8 mouse cellular contexts compared by ENCODE assay signal in the genomic region with DNA sequence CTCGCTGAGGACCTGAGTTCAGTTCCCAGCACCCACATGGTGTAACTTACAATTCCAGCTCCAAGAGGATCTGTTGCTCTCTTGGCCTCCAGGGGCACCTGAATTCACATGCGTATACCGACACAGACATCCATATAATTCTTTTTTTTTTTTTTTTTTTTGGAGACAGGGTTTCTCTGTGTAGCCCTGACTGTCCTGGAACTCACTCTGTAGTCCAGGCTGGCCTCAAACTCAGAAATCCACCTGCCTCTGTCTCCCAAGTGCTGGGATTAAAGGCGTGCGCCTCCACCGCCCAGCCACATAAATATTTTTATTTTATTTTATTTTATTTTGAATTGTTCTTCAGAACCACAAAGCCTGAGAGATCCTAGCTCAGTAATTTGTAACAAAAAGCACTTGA. TPM values are rescaled to one million over a fixed set of nuclear protein-coding genes. Genes with fewer than 3 reads are reported as not detected.
DNase-seq lines count a peak whose midpoint lies in the region; ATAC-seq lines count a peak whose summit lies in the region.
"Not testable (repeated sequence)": the region's sequence is repeated elsewhere in the genome, so short reads cannot be mapped to it uniquely, and the experiment has no call there.
"Had no signal": no experiment of that assay in that cellular context is flagged by ENCODE, and none has a peak within 500 bp of the region (broad histone marks: within the 10 kb centered on the region; RNA-seq: fewer than 3 reads in every experiment).

No protein-coding gene starts in this region.

- peak overlapping the region; percentile 80 for H3K9ac ChIP-seq in forebrain, embryonic 11.5 days (ENCODE audit: low read length)
- H3K9ac ChIP-seq in heart, embryonic 14.5 days (ENCODE audit: low read length): peak overlapping the region; percentile 96
- peak overlapping the region; percentile 89; the same call in 1 of the 2 replicates for H3K9ac ChIP-seq in intestine, embryonic 15.5 days
- H3K9ac ChIP-seq in limb, embryonic 13.5 days: peak overlapping the region; percentile 88
- H3K9ac ChIP-seq in lung, embryonic 16.5 days (ENCODE audit: low read length): peak overlapping the region; percentile 98
- H3K9ac ChIP-seq in neural tube, embryonic 11.5 days (ENCODE audit: low read length): peak overlapping the region; percentile 86

- H3K36me3 ChIP-seq in forebrain, embryonic 11.5 days (ENCODE audit: control insufficient read depth, insufficient read depth, low read length); heart, embryonic 14.5 days (ENCODE audit: control insufficient read depth, insufficient read depth, low read length); intestine, embryonic 15.5 days; lung, embryonic 16.5 days (ENCODE audit: control insufficient read depth, insufficient read depth, low read length); neural tube, embryonic 11.5 days (ENCODE audit: control insufficient read depth, insufficient read depth, low read length): not testable (repeated sequence)
- peaks cover 11% of the 10 kb centered on the region for H3K36me3 ChIP-seq in limb, embryonic 13.5 days

- 53% methylated on average over 6 of the region's 6 CpGs for WGBS in forebrain, embryonic 11.5 days
- 52% methylated on average over 6 of the region's 6 CpGs for WGBS in heart, embryonic 14.5 days
- 50% methylated on average over 6 of the region's 6 CpGs for WGBS in intestine, embryonic 15.5 days
- WGBS in limb, embryonic 13.5 days: 44% methylated on average over 6 of the region's 6 CpGs
- WGBS in lung, embryonic 16.5 days: 42% methylated on average over 6 of the region's 6 CpGs
- WGBS in neural tube, embryonic 11.5 days: 46% methylated on average over 6 of the region's 6 CpGs

- peak overlapping the region; percentile 64 for H3K4me3 ChIP-seq in brown adipose tissue, adult 24 weeks (ENCODE audit: insufficient read depth, low read depth, low read length)
- H3K4me3 ChIP-seq in forebrain, embryonic 11.5 days (ENCODE audit: low read depth, low read length): peak overlapping the region; percentile 71
- peak overlapping the region; percentile 81 to 92 for H3K4me3 ChIP-seq in heart, embryonic 14.5 days (ENCODE audit: control insufficient read depth in 1 of 2, insufficient read depth in 1 of 2, low read depth in 1 of 2, low read length in 2 of 2)
- peak overlapping the region; percentile 92 for H3K4me3 ChIP-seq in intestine, embryonic 15.5 days (replicated peaks)
- H3K4me3 ChIP-seq in limb, embryonic 13.5 days: peak overlapping the region; percentile 77
- H3K4me3 ChIP-seq in lung, embryonic 16.5 days (ENCODE audit: low read length): peak overlapping the region; percentile 95
- H3K4me3 ChIP-seq in neural tube, embryonic 11.5 days (ENCODE audit: low read depth, low read length): peak overlapping the region; percentile 84

- H3K9me3 ChIP-seq in forebrain, embryonic 11.5 days (ENCODE audit: control insufficient read depth, low read length); heart, embryonic 14.5 days (ENCODE audit: control insufficient read depth, low read length); intestine, embryonic 15.5 days; limb, embryonic 13.5 days; lung, embryonic 16.5 days (ENCODE audit: control insufficient read depth, low read length); neural tube, embryonic 11.5 days (ENCODE audit: control insufficient read depth, low read length): not testable (repeated sequence)

- not testable (repeated sequence) for H3K27me3 ChIP-seq in forebrain, embryonic 11.5 days (ENCODE audit: control insufficient read depth, insufficient read depth, low read length); heart, embryonic 14.5 days (ENCODE audit: control insufficient read depth, insufficient read depth, low read length); intestine, embryonic 15.5 days (replicated peaks); limb, embryonic 13.5 days; lung, embryonic 16.5 days (ENCODE audit: control insufficient read depth, insufficient read depth, low read depth, low read length); neural tube, embryonic 11.5 days (ENCODE audit: control insufficient read depth, insufficient read depth, low read length)

- peak; percentile 6; the same call in 1 of the 2 replicates for ATAC-seq in forebrain, embryonic 11.5 days (replicated peaks; ENCODE audit: low FRiP score)
- ATAC-seq in heart, embryonic 14.5 days (ENCODE audit: insufficient number of reproducible peaks, insufficient read depth, low FRiP score, low read depth); lung, embryonic 16.5 days (ENCODE audit: low read depth): not testable (repeated sequence)
- ATAC-seq in intestine, embryonic 15.5 days: peak; percentile 31
- 0 out of 2 replicates have a peak, but pooled peaks have one; percentile 43 for ATAC-seq in limb, embryonic 13.5 days (ENCODE audit: low FRiP score, low read depth)
- 0 out of 2 replicates have a peak, but pooled peaks have one; percentile 26 for ATAC-seq in neural tube, embryonic 11.5 days (ENCODE audit: insufficient read depth, low FRiP score, low TSS enrichment)

- peak overlapping the region; percentile 92 for H3K4me2 ChIP-seq in forebrain, embryonic 11.5 days (ENCODE audit: low read depth, low read length, severe bottlenecking)
- H3K4me2 ChIP-seq in heart, embryonic 14.5 days (ENCODE audit: low read length): peak overlapping the region; percentile 91
- H3K4me2 ChIP-seq in intestine, embryonic 15.5 days (replicated peaks): peak overlapping the region; percentile 63
- H3K4me2 ChIP-seq in limb, embryonic 13.5 days (replicated peaks): peak overlapping the region; percentile 89
- H3K4me2 ChIP-seq in lung, embryonic 16.5 days (ENCODE audit: low read depth, low read length): peak overlapping the region; percentile 94
- peak overlapping the region; percentile 90 for H3K4me2 ChIP-seq in neural tube, embryonic 11.5 days (ENCODE audit: low read depth)

- not testable (repeated sequence) for DNase-seq in forebrain, embryonic 11.5 days (ENCODE audit: low spot score); neural tube, embryonic 11.5 days (ENCODE audit: low spot score)

- H3K4me1 ChIP-seq in brown adipose tissue, adult 24 weeks (ENCODE audit: control insufficient read depth, insufficient read depth, insufficient read length, low read length); forebrain, embryonic 11.5 days (replicated peaks; ENCODE audit: control insufficient read depth, insufficient read depth, low read length); heart, embryonic 14.5 days (ENCODE audit: control insufficient read depth in 2 of 2, insufficient read depth in 2 of 2, low read length in 2 of 2); intestine, embryonic 15.5 days (replicated peaks); lung, embryonic 16.5 days (replicated peaks; ENCODE audit: control insufficient read depth, insufficient read depth, low read length); neural tube, embryonic 11.5 days (ENCODE audit: control insufficient read depth, insufficient read depth, low read length): not testable (repeated sequence)
- H3K4me1 ChIP-seq in limb, embryonic 13.5 days: peaks cover 10% of the 10 kb centered on the region

- H3K27ac ChIP-seq in brown adipose tissue, adult 24 weeks (replicated peaks; ENCODE audit: low read depth, low read length); forebrain, embryonic 11.5 days (ENCODE audit: low read depth, low read length): not testable (repeated sequence)
- peak overlapping the region; percentile 18 to 58; a peak in 3 of 4 replicates for H3K27ac ChIP-seq in heart, embryonic 14.5 days (replicated peaks in 1 of 2; ENCODE audit: control insufficient read depth in 1 of 2, insufficient read depth in 1 of 2, low read depth in 2 of 2, low read length in 2 of 2)
- peak overlapping the region; percentile 72 for H3K27ac ChIP-seq in intestine, embryonic 15.5 days
- peak overlapping the region; percentile 75; the same call in 1 of the 2 replicates for H3K27ac ChIP-seq in limb, embryonic 13.5 days
- peak overlapping the region; percentile 69 for H3K27ac ChIP-seq in lung, embryonic 16.5 days (ENCODE audit: low read length)
- 0 out of 2 replicates have a peak overlapping the region, but pooled peaks have one; percentile 53 for H3K27ac ChIP-seq in neural tube, embryonic 11.5 days (ENCODE audit: low read depth, low read length)

RNA-seq across cellular contexts. Expression of gene Arpc1a, which starts 0.4 kb away (rescaled TPM):
- polyA plus RNA-seq in brown adipose tissue, adult 24 weeks (2012; ENCODE audit: insufficient read depth, insufficient read length, missing spikeins): 91.1 and 112 TPM in 2 replicates
- 145 and 150 TPM in 2 replicates for polyA plus RNA-seq in forebrain, embryonic 11.5 days (2014; fragmentation: Nextera tagmentation; extraction: Ambion mirVana)
- polyA plus RNA-seq in heart, embryonic 14.5 days (2014; fragmentation: Nextera tagmentation; extraction: Ambion mirVana): 101 and 107 TPM in 2 replicates
- polyA plus RNA-seq in intestine, embryonic 15.5 days (2015; fragmentation: Nextera tagmentation; extraction: Ambion mirVana): 130 and 134 TPM in 2 replicates
- polyA plus RNA-seq in limb, embryonic 13.5 days (2015; fragmentation: Nextera tagmentation; extraction: Ambion mirVana): 139 and 141 TPM in 2 replicates
- 146 and 150 TPM in 2 replicates for polyA plus RNA-seq in lung, embryonic 16.5 days (2015; fragmentation: Nextera tagmentation; extraction: Ambion mirVana)
- polyA plus RNA-seq in neural tube, embryonic 11.5 days (2014; fragmentation: Nextera tagmentation; extraction: Ambion mirVana): 175 and 176 TPM in 2 replicates

RNA-seq across cellular contexts. Expression of gene Kpna7, which starts 0.6 kb away (rescaled TPM):
- not detected in 2 replicates for polyA plus RNA-seq in brown adipose tissue, adult 24 weeks (2012; ENCODE audit: insufficient read depth, insufficient read length, missing spikeins)
- polyA plus RNA-seq in forebrain, embryonic 11.5 days (2014; fragmentation: Nextera tagmentation; extraction: Ambion mirVana): not detected in 2 replicates
- polyA plus RNA-seq in heart, embryonic 14.5 days (2014; fragmentation: Nextera tagmentation; extraction: Ambion mirVana): not detected in 2 replicates
- 0.21 and 0.38 TPM in 2 replicates for polyA plus RNA-seq in intestine, embryonic 15.5 days (2015; fragmentation: Nextera tagmentation; extraction: Ambion mirVana)
- 0.10 TPM in 1 of 2 replicates, not detected in the other for polyA plus RNA-seq in limb, embryonic 13.5 days (2015; fragmentation: Nextera tagmentation; extraction: Ambion mirVana)
- polyA plus RNA-seq in lung, embryonic 16.5 days (2015; fragmentation: Nextera tagmentation; extraction: Ambion mirVana): not detected in 2 replicates
- polyA plus RNA-seq in neural tube, embryonic 11.5 days (2014; fragmentation: Nextera tagmentation; extraction: Ambion mirVana): not detected in 2 replicates
- polyA plus RNA-seq: activated CD4-positive, CD25-positive, alpha-beta regulatory T cell, adult 4 months had no signal

RNA-seq across cellular contexts. Expression of gene Arpc1b, which starts 30.8 kb away (rescaled TPM):
- polyA plus RNA-seq in brown adipose tissue, adult 24 weeks (2012; ENCODE audit: insufficient read depth, insufficient read length, missing spikeins): 77.2 and 84.9 TPM in 2 replicates
- polyA plus RNA-seq in forebrain, embryonic 11.5 days (2014; fragmentation: Nextera tagmentation; extraction: Ambion mirVana): 51.2 and 62.8 TPM in 2 replicates
- 84.8 and 137 TPM in 2 replicates for polyA plus RNA-seq in heart, embryonic 14.5 days (2014; fragmentation: Nextera tagmentation; extraction: Ambion mirVana)
- 554 and 591 TPM in 2 replicates for polyA plus RNA-seq in intestine, embryonic 15.5 days (2015; fragmentation: Nextera tagmentation; extraction: Ambion mirVana)
- polyA plus RNA-seq in limb, embryonic 13.5 days (2015; fragmentation: Nextera tagmentation; extraction: Ambion mirVana): 250 and 255 TPM in 2 replicates
- 379 and 391 TPM in 2 replicates for polyA plus RNA-seq in lung, embryonic 16.5 days (2015; fragmentation: Nextera tagmentation; extraction: Ambion mirVana)
- 68.5 and 72.5 TPM in 2 replicates for polyA plus RNA-seq in neural tube, embryonic 11.5 days (2014; fragmentation: Nextera tagmentation; extraction: Ambion mirVana)

RNA-seq across cellular contexts. Expression of gene 1700018F24Rik, which starts 40.4 kb away (rescaled TPM):
- not detected in 2 replicates for polyA plus RNA-seq in brown adipose tissue, adult 24 weeks (2012; ENCODE audit: insufficient read depth, insufficient read length, missing spikeins)
- not detected in 2 replicates for polyA plus RNA-seq in forebrain, embryonic 11.5 days (2014; fragmentation: Nextera tagmentation; extraction: Ambion mirVana)
- not detected in 2 replicates for polyA plus RNA-seq in heart, embryonic 14.5 days (2014; fragmentation: Nextera tagmentation; extraction: Ambion mirVana)
- polyA plus RNA-seq in intestine, embryonic 15.5 days (2015; fragmentation: Nextera tagmentation; extraction: Ambion mirVana): not detected in 2 replicates
- polyA plus RNA-seq in limb, embryonic 13.5 days (2015; fragmentation: Nextera tagmentation; extraction: Ambion mirVana): not detected in 2 replicates
- polyA plus RNA-seq in lung, embryonic 16.5 days (2015; fragmentation: Nextera tagmentation; extraction: Ambion mirVana): 0.23 TPM in 1 of 2 replicates, not detected in the other
- polyA plus RNA-seq in neural tube, embryonic 11.5 days (2014; fragmentation: Nextera tagmentation; extraction: Ambion mirVana): not detected in 2 replicates
- polyA plus RNA-seq: activated CD4-positive, CD25-positive, alpha-beta regulatory T cell, adult 4 months had no signal

RNA-seq across cellular contexts. Expression of gene Gm4871, which starts 50.6 kb away (rescaled TPM):
- not detected in 2 replicates for polyA plus RNA-seq in brown adipose tissue, adult 24 weeks (2012; ENCODE audit: insufficient read depth, insufficient read length, missing spikeins)
- not detected in 2 replicates for polyA plus RNA-seq in forebrain, embryonic 11.5 days (2014; fragmentation: Nextera tagmentation; extraction: Ambion mirVana)
- not detected in 2 replicates for polyA plus RNA-seq in heart, embryonic 14.5 days (2014; fragmentation: Nextera tagmentation; extraction: Ambion mirVana)
- not detected in 2 replicates for polyA plus RNA-seq in intestine, embryonic 15.5 days (2015; fragmentation: Nextera tagmentation; extraction: Ambion mirVana)
- not detected in 2 replicates for polyA plus RNA-seq in limb, embryonic 13.5 days (2015; fragmentation: Nextera tagmentation; extraction: Ambion mirVana)
- 0.25 TPM in 1 of 2 replicates, not detected in the other for polyA plus RNA-seq in lung, embryonic 16.5 days (2015; fragmentation: Nextera tagmentation; extraction: Ambion mirVana)
- polyA plus RNA-seq in neural tube, embryonic 11.5 days (2014; fragmentation: Nextera tagmentation; extraction: Ambion mirVana): not detected in 2 replicates
- polyA plus RNA-seq: activated CD4-positive, CD25-positive, alpha-beta regulatory T cell, adult 4 months had no signal
